Mouse (Mus musculus) myocyte (in vitro differentiated cells): ENCODE data around the gene Hsd3b7.

Experiments
- POLR2A ChIP-seq: IDR thresholded peaks from one replicate; pipeline ENCODE4 v1.6.1; 2011; ENCODE audit warnings: low read depth, mild to moderate bottlenecking, control low read depth, moderate library complexity; ENCODE audit not compliant: insufficient read length
- POLR2AphosphoS2 ChIP-seq: IDR thresholded peaks from one replicate; pipeline ENCODE4 v1.6.1; 2011; ENCODE audit warnings: low read depth, control low read depth; ENCODE audit not compliant: insufficient read length
- TCF3 ChIP-seq: IDR thresholded peaks from one replicate; pipeline ENCODE4 v1.6.1; 2011; ENCODE audit warnings: low read depth, control low read depth; ENCODE audit not compliant: insufficient read length

DNA sequence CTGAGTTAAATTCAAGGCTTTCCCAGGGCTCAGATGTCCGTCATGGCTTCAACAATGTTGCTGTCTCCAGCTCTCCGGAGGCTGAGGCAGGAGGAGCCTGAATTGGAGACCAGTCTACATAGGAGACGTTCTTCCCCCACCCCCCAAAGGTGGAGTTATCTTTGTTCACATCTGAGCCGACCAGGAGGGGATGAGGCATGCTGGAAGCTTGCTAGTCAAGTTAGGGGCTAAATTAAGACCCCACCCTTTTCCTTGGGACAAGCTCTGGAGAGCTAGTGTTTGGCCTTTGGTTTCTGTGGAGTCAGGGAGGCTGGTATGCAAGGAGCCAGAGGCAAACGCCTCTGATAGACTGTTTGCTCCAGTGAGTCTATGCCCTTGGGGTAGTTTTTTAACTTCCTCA lies 47.2 kb upstream of the Hsd3b7 start:
- TF ChIP-seq TCF3 (no peak), POLR2AphosphoS2 (no peak), POLR2A (no peak)
